Mouse (Mus musculus) Patski (cell line): ENCODE results near the gene Insl6. TPM values are rescaled to one million over a fixed set of nuclear protein-coding genes. Genes with fewer than 3 reads are reported as not detected.
A peak's percentile ranks its signal among the peaks of the same experiment; 100 is the strongest.

Experiments
- ATAC-seq: fragments of 100-300 bp; one replicate; pipeline ENCODE4 v1.8.0; 2021
- CTCF ChIA-PET: fragments of 350-600 bp; sonication (Branson Sonifier 250); formaldehyde crosslinking; loops from one replicate; lab custom pipeline; 2022; ENCODE audit warnings: inconsistent platforms; lab: Charles Lee
- POLR2A ChIA-PET: fragments of 350-600 bp; sonication (Branson Sonifier 250); formaldehyde crosslinking; loops from one replicate; lab custom pipeline; 2022; ENCODE audit warnings: antibody characterized with exemption, inconsistent platforms; lab: Charles Lee
- DNase-seq: peaks from one replicate; pipeline ENCODE4 v3.0.0-alpha.2; 2011; ENCODE audit warnings: low read depth, low spot score
- H3K27me3 ChIP-seq: fragments of 371-371 bp; one replicate; pipeline ENCODE4 v1.5.1; 2021
- CTCF ChIP-seq: fragments of 100-300 bp; IDR thresholded peaks from one replicate; pipeline ENCODE4 v1.5.1; 2021
- in situ Hi-C: fragments of 300-500 bp; cut with MboI; formaldehyde crosslinking; loops from 3 replicates; pipeline ENCODE4 v1.11.1; 2018; ENCODE audit warnings: low pct_unique_long_range_greater_than_20kb, mixed read lengths
- polyA plus RNA-seq: library from polyadenylated mRNA; unstranded; gene quantifications from one replicate; pipeline ENCODE4 v1.2.3, GENCODE M21; 2021

Insl6 gene
- polyA plus RNA-seq, 1 experiment from 2014 or later, result 2.7 TPM

DNA sequence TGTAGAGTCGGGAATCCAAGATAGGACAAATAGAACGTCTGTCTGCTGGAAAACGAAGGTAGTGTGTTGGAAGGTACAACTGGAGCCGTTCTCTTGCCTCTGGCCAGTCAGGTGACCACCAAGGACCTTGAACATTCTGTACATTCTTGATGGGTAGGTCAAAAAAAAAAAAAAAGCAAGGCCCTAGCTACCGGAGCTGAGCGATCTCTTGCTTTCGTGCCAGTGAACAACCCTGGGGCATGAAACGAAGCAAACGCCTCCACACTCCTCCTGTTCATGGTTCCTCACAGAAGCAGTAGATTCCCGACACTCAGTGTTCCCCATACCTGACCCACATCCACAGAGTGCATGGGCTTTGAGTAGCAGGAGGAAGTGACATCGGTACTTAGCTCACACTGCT, 31.1 kb upstream of the Insl6 start:
- no peak for ATAC-seq

DNA sequence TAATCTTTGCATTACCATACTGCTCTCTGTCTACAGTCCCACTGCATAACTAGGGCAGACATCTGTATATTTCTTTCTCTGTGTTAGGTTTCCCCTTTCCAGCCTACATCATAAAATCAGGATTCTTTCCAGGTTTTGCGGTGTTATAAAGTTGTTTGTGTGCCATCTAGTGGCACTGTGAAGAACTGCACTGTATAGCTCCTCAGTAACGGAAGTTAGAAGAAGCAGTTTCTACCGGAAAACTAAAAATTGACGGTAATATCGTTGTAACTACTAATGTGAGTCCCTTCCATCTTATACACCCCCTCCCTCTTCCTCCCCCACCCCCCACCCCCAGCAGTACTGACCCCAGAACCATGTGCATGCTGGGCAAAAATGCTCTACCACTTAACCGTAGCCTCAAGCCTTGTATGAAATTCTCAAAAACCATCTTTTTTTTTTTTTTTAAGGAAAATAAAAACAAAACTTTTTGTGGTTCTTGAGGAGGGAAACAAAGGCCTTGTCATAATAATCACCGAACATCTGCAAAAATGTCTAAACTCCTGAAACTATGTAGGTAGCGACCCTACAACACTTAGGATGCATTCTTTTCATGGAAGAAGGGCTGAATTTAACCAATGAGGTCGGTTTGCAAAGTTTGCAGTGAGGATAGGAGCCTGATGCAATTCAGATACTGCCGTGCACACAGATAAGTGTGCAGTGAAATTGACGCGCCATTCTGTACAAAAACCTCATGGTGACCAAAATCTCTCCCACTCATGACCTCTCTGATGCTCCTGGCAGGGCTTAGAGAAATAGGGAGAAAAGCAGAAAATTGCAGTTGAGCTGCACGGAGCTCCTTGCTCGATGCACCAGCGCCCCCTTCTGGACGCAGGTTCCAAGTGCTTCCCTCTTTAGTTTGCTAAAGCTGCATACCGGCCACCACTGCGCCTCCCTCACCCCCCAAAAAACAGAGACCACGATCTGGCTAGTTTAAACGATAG, 30.0 kb upstream of the Insl6 start:
- H3K27me3 ChIP-seq, result no peaks in the 10 kb centered on the region
- POLR2A ChIA-PET, result interaction anchor here (0.6 kb wide), 2 partner anchors 147 to 695 kb away, joined by 4 to 6 read pairs; no protein-coding TSS in a partner anchor
- ATAC-seq (peak; percentile 62), DNase-seq (no peak)
- peak; percentile 97 for TF ChIP-seq CTCF
- in situ Hi-C loops, result loop anchor here (5.0 kb wide), 4 partner anchors 103 to 578 kb away; partner anchors contain the start of gene Jak2
- CTCF ChIA-PET, result interaction anchor here (1.0 to 3.8 kb wide), 19 partner anchors 10 to 392 kb away, joined by 3 to 38 read pairs (median 4); partner anchors contain the start of genes Cd274, Plgrkt and Plpp6

More for the DNA sequence above, 31.1 kb upstream of the Insl6 start:
- no peak for TF ChIP-seq CTCF
- ChIA-PET POLR2A (interaction anchor here (0.6 kb wide), 1 partner anchor 146 kb away, joined by 6 read pairs; no protein-coding TSS in a partner anchor), CTCF (interaction anchor here (1.1 to 3.8 kb wide), 14 partner anchors 11 to 393 kb away, joined by 3 to 38 read pairs (median 4); partner anchors contain the start of genes Cd274, Plgrkt and Plpp6)
- in situ Hi-C loops, result loop anchor here (5.0 kb wide), 1 partner anchor 379 kb away; no protein-coding TSS in a partner anchor
- DNase-seq, result no peak
- H3K27me3 ChIP-seq, result no peaks in the 10 kb centered on the region

DNA sequence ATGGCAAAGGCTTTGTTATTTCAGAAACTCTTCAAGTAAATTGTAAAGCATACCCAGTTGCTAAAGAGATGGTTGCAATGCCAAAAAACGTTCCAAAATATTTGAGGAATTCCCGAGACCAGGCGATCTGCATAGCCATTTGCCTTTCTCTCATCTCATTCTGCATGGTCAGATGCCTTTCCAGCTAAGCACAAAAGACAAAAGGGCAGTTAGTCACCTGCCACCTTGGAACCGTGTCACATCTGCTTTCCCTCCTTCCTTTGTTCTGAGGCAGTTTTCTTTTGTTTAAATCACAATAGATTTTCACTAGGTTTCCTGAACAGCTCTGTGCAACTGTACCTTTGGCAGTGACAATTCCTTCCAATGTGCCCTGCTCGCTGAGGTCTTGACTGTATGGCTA, 25.8 kb upstream of the Insl6 start:
- no peak for DNase-seq
- no peaks in the 10 kb centered on the region for H3K27me3 ChIP-seq
- in situ Hi-C loops, result loop anchor here (5.0 kb wide), 3 partner anchors 99 to 574 kb away; partner anchors contain the start of gene Jak2
- ChIA-PET CTCF (interaction anchor here (0.9 to 1.3 kb wide), 2 partner anchors 45 to 101 kb away, joined by 3 read pairs; no protein-coding TSS in a partner anchor), POLR2A (interaction anchor here (0.7 kb wide), 1 partner anchor 17 kb away, joined by 3 read pairs; no protein-coding TSS in a partner anchor)
- no peak for TF ChIP-seq CTCF
- peak; percentile 26 for ATAC-seq

DNA sequence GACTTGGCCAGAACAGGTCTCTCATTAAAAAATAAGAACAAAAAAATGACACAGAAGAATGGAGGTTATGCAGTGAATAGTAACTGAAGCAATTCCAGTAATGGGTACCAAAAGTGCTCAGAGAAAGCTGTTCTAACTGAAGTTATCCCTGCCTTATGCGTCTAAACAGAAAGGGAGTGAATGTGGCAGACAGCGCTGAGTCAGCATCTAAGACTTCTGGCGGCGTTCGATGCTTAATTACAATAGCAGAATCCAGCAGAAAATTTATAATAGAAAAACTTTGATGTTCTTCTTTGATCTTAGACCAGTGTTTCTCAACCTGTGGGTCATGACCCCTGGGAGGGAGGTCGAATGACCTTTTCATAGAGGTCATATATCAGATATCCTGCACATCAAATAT, 20.5 kb upstream of the Insl6 start:
- ChIA-PET POLR2A (no interaction called here), CTCF (interaction anchor here (1.0 kb wide), 2 partner anchors 10 to 19 kb away, joined by 3 read pairs; no protein-coding TSS in a partner anchor)
- ATAC-seq (no peak), DNase-seq (no peak)
- H3K27me3 ChIP-seq, result no peaks in the 10 kb centered on the region
- in situ Hi-C loops, result no loop called here
- TF ChIP-seq CTCF, result no peak

DNA sequence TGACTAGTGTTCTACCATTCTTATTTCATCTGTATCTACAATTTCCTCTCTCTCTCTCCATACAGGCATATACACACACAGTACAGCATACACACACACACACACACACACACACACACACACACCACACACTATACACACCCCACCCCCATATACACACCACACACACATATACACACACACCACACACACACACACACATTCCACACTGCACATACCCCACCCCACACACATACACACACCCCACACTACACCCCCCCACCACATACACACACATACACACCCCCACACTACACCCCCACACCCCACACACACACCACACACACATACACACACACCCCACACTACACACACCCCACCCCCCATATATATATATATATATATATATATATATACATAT, 19.7 kb upstream of the Insl6 start:
- CTCF ChIA-PET, result interaction anchor here (1.0 kb wide), 2 partner anchors 11 to 20 kb away, joined by 3 read pairs; no protein-coding TSS in a partner anchor
- no peak for TF ChIP-seq CTCF
- in situ Hi-C loops, result no loop called here
- no peaks in the 10 kb centered on the region for H3K27me3 ChIP-seq
- POLR2A ChIA-PET, result no interaction called here
- no peak for DNase-seq
- no peak for ATAC-seq

DNA sequence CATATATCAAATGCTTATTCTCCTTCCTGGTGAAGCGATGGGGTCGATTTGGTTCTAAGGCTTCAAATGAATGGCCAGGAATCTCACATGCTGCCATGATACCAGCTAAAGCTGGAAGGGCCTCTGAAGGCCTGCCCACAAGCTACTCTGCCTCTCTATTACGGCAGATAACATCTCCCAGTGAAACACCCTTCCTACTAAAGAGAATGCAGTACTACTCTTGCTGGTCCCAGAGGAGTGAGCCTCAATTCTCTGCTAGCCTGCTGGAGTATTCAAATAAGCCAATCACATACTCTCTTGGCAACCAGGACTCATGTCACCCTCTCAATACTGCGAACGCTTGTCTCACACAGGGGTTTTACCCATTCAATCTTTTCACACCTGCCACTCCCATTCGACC, 17.1 kb upstream of the Insl6 start:
- H3K27me3 ChIP-seq, result peaks cover 9% of the 10 kb centered on the region
- in situ Hi-C loops, result no loop called here
- ATAC-seq, result no peak
- POLR2A ChIA-PET, result no interaction called here
- TF ChIP-seq CTCF, result no peak
- DNase-seq, result no peak
- CTCF ChIA-PET, result no interaction called here

DNA sequence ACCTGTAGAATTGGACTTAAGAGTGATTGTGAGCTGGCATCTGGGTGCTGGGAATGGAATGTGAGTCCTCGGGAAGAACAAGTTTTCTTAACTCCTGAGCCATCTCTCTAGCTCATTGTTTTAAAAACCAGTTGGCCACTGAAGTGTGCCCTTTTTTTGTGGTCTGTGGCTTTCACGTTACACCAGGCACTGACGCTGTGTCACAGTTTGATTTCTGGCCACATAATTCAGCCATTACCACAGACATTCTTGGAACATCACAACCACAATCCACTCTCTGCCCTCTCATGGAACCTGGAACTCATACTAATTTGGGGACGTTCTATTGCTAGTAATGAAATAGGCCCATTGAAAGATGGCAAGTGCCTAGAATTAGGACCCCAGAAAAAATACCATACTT, 15.9 kb upstream of the Insl6 start:
- H3K27me3 ChIP-seq, result peaks cover 18% of the 10 kb centered on the region
- ATAC-seq (peak; percentile 75), DNase-seq (peak; percentile 51)
- POLR2A ChIA-PET, result interaction anchor here (1.0 kb wide), 1 partner anchor 50 kb away, joined by 3 read pairs; no protein-coding TSS in a partner anchor
- CTCF ChIA-PET, result no interaction called here
- TF ChIP-seq CTCF, result no peak
- in situ Hi-C loops, result no loop called here

DNA sequence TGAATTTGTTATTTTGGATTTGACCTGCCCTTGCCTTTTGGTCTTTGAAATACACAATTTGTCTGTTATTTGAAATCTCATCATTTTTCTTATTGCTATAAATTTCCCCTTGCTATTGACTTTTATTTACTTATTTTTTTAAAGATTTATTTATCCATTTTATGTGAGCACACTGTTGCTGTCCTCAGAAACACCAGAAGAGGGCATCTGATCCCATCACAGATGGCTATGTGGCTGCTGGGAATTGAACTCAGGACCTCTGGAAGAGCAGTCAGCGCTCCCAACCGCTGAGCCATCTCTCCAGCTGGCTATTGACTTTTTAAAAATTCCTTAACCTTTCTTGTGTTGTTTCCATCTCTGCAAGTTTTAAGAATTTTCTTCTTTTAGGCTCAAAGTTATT, 11.5 kb upstream of the Insl6 start:
- ATAC-seq, result no peak
- TF ChIP-seq CTCF, result peak; percentile 54
- no peak for DNase-seq
- ChIA-PET POLR2A (no interaction called here), CTCF (no interaction called here)
- H3K27me3 ChIP-seq, result peaks cover 47% of the 10 kb centered on the region
- in situ Hi-C loops, result no loop called here

DNA sequence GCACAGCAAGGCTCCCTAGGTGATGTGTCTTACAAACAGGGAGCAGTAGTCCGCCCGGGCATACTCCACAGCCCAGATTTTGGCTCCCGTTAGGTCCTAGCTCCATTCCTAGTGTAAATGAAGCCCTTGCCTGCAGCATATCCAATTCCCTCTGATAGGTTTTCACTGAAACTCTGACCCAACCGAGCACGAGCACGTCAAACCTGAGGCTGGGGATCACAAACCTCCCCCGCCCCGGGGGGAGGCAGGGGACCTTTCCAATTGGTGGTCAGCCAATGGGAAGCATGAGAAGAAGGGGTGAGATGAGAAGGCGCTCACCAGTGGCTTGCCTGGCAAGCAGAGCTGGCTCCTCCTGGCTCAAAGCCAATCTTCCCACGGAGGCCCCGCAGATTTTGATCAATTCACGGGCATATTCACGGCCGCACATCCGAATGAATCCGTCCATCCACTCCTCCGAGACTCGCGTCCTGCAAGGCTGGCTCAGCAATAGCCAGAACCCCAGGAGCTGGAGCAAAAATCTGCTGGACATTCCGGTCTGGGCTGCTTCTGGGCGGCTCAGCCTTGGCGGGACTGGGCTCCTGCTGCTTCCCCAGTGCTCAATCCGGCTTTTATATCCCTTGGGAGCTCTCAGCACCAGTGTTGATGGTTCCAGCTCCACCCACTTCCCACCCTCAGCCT, 9.1 kb upstream of the Insl6 start, which contains the start of gene Rln1:
Rln1 (minus strand) TSS at position 603 of the 678 bp plus-strand sequence.
- no peak for DNase-seq
- no peak for ATAC-seq
- in situ Hi-C loops, result no loop called here
- no peak for TF ChIP-seq CTCF
- POLR2A ChIA-PET, result no interaction called here
- H3K27me3 ChIP-seq, result peaks cover 52% of the 10 kb centered on the region
- CTCF ChIA-PET, result no interaction called here
